Mouse (Mus musculus): ENCODE data around the gene Ano4. TPM values are rescaled to one million over a fixed set of nuclear protein-coding genes. Genes with fewer than 3 reads are reported as not detected.

Gene Ano4
- polyA plus RNA-seq, 1 experiment = 0.67 TPM

- Histone ChIP-seq H3K27ac (ENCODE audit: insufficient read depth, low read length) (no peak overlapping the region), H3K4me3 (ENCODE audit: insufficient read depth, low read length) (no peak overlapping the region), H3K4me1 (ENCODE audit: control insufficient read depth, insufficient read depth, low read length) (no peaks in the 10 kb centered on the region)
- TF ChIP-seq CTCF (IDR thresholded peaks at IDR 0.05; ENCODE audit: borderline replicate concordance, insufficient read depth, low read length) (no peak), POLR2A (IDR thresholded peaks at IDR 0.05; ENCODE audit: low read depth, low read length) (no peak)
Measured at GRCm38 (mm10) chr10:89292784-89293183, 51.8 kb downstream of the Ano4 start.

GRCm38 (mm10) chr10:89290698-89291097, 53.9 kb downstream of the Ano4 start:
- Histone ChIP-seq H3K27ac (ENCODE audit: insufficient read depth, low read length) (no peak overlapping the region), H3K4me1 (ENCODE audit: control insufficient read depth, insufficient read depth, low read length) (no peaks in the 10 kb centered on the region), H3K4me3 (ENCODE audit: insufficient read depth, low read length) (no peak overlapping the region)
- TF ChIP-seq CTCF (IDR thresholded peaks at IDR 0.05; ENCODE audit: borderline replicate concordance, insufficient read depth, low read length) = no peak
- TF ChIP-seq POLR2A (IDR thresholded peaks at IDR 0.05; ENCODE audit: low read depth, low read length) = no peak

GRCm38 (mm10) chr10:89289290-89289689, 55.3 kb downstream of the Ano4 start:
- H3K4me1 ChIP-seq (ENCODE audit: control insufficient read depth, insufficient read depth, low read length) = no peaks in the 10 kb centered on the region
- H3K4me3 ChIP-seq (ENCODE audit: insufficient read depth, low read length) = no peak overlapping the region
- no peak for TF ChIP-seq POLR2A (IDR thresholded peaks at IDR 0.05; ENCODE audit: low read depth, low read length)
- TF ChIP-seq CTCF (IDR thresholded peaks at IDR 0.05; ENCODE audit: borderline replicate concordance, insufficient read depth, low read length) = no peak
- H3K27ac ChIP-seq (ENCODE audit: insufficient read depth, low read length) = no peak overlapping the region

- no peak for TF ChIP-seq POLR2A (IDR thresholded peaks at IDR 0.05; ENCODE audit: low read depth, low read length)
- no peak for TF ChIP-seq CTCF (IDR thresholded peaks at IDR 0.05; ENCODE audit: borderline replicate concordance, insufficient read depth, low read length)
- Histone ChIP-seq H3K4me1 (ENCODE audit: control insufficient read depth, insufficient read depth, low read length) (no peaks in the 10 kb centered on the region), H3K27ac (ENCODE audit: insufficient read depth, low read length) (no peak overlapping the region), H3K4me3 (ENCODE audit: insufficient read depth, low read length) (no peak overlapping the region)
Measured at GRCm38 (mm10) chr10:89280402-89280801, 64.2 kb downstream of the Ano4 start.

GRCm38 (mm10) chr10:89273001-89273680, 71.4 kb downstream of the Ano4 start:
- Histone ChIP-seq H3K4me1 (ENCODE audit: control insufficient read depth, insufficient read depth, low read length) (no peaks in the 10 kb centered on the region), H3K4me3 (ENCODE audit: insufficient read depth, low read length) (no peak overlapping the region), H3K27ac (ENCODE audit: insufficient read depth, low read length) (no peak overlapping the region)
- no peak for TF ChIP-seq CTCF (IDR thresholded peaks at IDR 0.05; ENCODE audit: borderline replicate concordance, insufficient read depth, low read length)
- no peak for TF ChIP-seq POLR2A (IDR thresholded peaks at IDR 0.05; ENCODE audit: low read depth, low read length)

- Histone ChIP-seq H3K4me1 (ENCODE audit: control insufficient read depth, insufficient read depth, low read length) (no peaks in the 10 kb centered on the region), H3K27ac (ENCODE audit: insufficient read depth, low read length) (no peak overlapping the region), H3K4me3 (ENCODE audit: insufficient read depth, low read length) (no peak overlapping the region)
- TF ChIP-seq POLR2A (IDR thresholded peaks at IDR 0.05; ENCODE audit: low read depth, low read length) = no peak
- TF ChIP-seq CTCF (IDR thresholded peaks at IDR 0.05; ENCODE audit: borderline replicate concordance, insufficient read depth, low read length) = no peak
Measured at GRCm38 (mm10) chr10:89267312-89267711, 77.2 kb downstream of the Ano4 start.

- Histone ChIP-seq H3K4me1 (ENCODE audit: control insufficient read depth, insufficient read depth, low read length) (no peaks in the 10 kb centered on the region), H3K4me3 (ENCODE audit: insufficient read depth, low read length) (no peak overlapping the region), H3K27ac (ENCODE audit: insufficient read depth, low read length) (no peak overlapping the region)
- TF ChIP-seq CTCF (IDR thresholded peaks at IDR 0.05; ENCODE audit: borderline replicate concordance, insufficient read depth, low read length) (no peak), POLR2A (IDR thresholded peaks at IDR 0.05; ENCODE audit: low read depth, low read length) (no peak)
Measured at GRCm38 (mm10) chr10:89263396-89263795, 81.2 kb downstream of the Ano4 start.

- no peaks in the 10 kb centered on the region for H3K4me1 ChIP-seq (ENCODE audit: control insufficient read depth, insufficient read depth, low read length)
- no peak overlapping the region for H3K4me3 ChIP-seq (ENCODE audit: insufficient read depth, low read length)
- TF ChIP-seq POLR2A (IDR thresholded peaks at IDR 0.05; ENCODE audit: low read depth, low read length) (no peak), CTCF (IDR thresholded peaks at IDR 0.05; ENCODE audit: borderline replicate concordance, insufficient read depth, low read length) (no peak)
- H3K27ac ChIP-seq (ENCODE audit: insufficient read depth, low read length) = no peak overlapping the region
Measured at GRCm38 (mm10) chr10:89257457-89258381, 86.8 kb downstream of the Ano4 start.

- H3K4me3 ChIP-seq (ENCODE audit: insufficient read depth, low read length) = no peak overlapping the region
- H3K27ac ChIP-seq (ENCODE audit: insufficient read depth, low read length) = no peak overlapping the region
- no peak for TF ChIP-seq POLR2A (IDR thresholded peaks at IDR 0.05; ENCODE audit: low read depth, low read length)
- TF ChIP-seq CTCF (IDR thresholded peaks at IDR 0.05; ENCODE audit: borderline replicate concordance, insufficient read depth, low read length) = no peak
- no peaks in the 10 kb centered on the region for H3K4me1 ChIP-seq (ENCODE audit: control insufficient read depth, insufficient read depth, low read length)
Measured at GRCm38 (mm10) chr10:89256762-89257456, 87.7 kb downstream of the Ano4 start.

All from embryonic fibroblast, embryonic 13.5 days (primary cell).